Mouse (Mus musculus): ENCODE results near the gene Tns1.
"Not testable (repeated sequence)": the region's sequence is repeated elsewhere in the genome, so short reads cannot be mapped to it uniquely, and the experiment has no call there.

Gene Tns1

GRCm38 (mm10) chr1:74124021-74124981 is at the start of gene Tns1:
Gene Tns1 (minus strand): TSS chr1:74124449.
- DNase-seq = peak; percentile 59

GRCm38 (mm10) chr1:74172722-74173121 is 48.5 kb upstream of the Tns1 start:
- peak; percentile 23 for DNase-seq

GRCm38 (mm10) chr1:74169721-74170120 is 45.5 kb upstream of the Tns1 start:
- no peak for DNase-seq

GRCm38 (mm10) chr1:74167136-74167535 is 42.9 kb upstream of the Tns1 start:
- DNase-seq = no peak

- DNase-seq = no peak
Observed at GRCm38 (mm10) chr1:74160036-74160435, 35.8 kb upstream of the Tns1 start.

GRCm38 (mm10) chr1:74159613-74160012 is 35.4 kb upstream of the Tns1 start:
- not testable (repeated sequence) for DNase-seq

GRCm38 (mm10) chr1:74156381-74156910 is 32.2 kb upstream of the Tns1 start:
- no peak for DNase-seq

- DNase-seq = no peak
Observed at GRCm38 (mm10) chr1:74155435-74156012, 31.3 kb upstream of the Tns1 start.

GRCm38 (mm10) chr1:74153461-74154184 is 29.4 kb upstream of the Tns1 start, which contains the start of gene Cxcr2:
Gene Cxcr2 (plus strand): TSS chr1:74153989.
- DNase-seq = no peak

- no peak for DNase-seq
Observed at GRCm38 (mm10) chr1:74151091-74151490, 26.8 kb upstream of the Tns1 start.

- DNase-seq = no peak
Observed at GRCm38 (mm10) chr1:74150101-74150500, 25.9 kb upstream of the Tns1 start.

- no peak for DNase-seq
Observed at GRCm38 (mm10) chr1:74149106-74149885, 25.0 kb upstream of the Tns1 start.

- no peak for DNase-seq
Observed at GRCm38 (mm10) chr1:74141781-74142180, 17.5 kb upstream of the Tns1 start.

GRCm38 (mm10) chr1:74139415-74139814 is 15.2 kb upstream of the Tns1 start:
- no peak for DNase-seq

- peak; percentile 54 for DNase-seq
Observed at GRCm38 (mm10) chr1:74135326-74135950, 11.2 kb upstream of the Tns1 start.

GRCm38 (mm10) chr1:74133954-74134353 is 9.7 kb upstream of the Tns1 start:
- DNase-seq = no peak

GRCm38 (mm10) chr1:74132011-74132410 is 7.8 kb upstream of the Tns1 start:
- DNase-seq = no peak

- DNase-seq = no peak
Observed at GRCm38 (mm10) chr1:74130883-74131659, 6.8 kb upstream of the Tns1 start.

- DNase-seq = peak; percentile 62
Observed at GRCm38 (mm10) chr1:74124991-74125552, 823 bp upstream of the Tns1 start, which contains the start of gene Rufy4. Gene Rufy4 (plus strand): TSS chr1:74125541.

- DNase-seq = no peak
Observed at GRCm38 (mm10) chr1:74123215-74123614, 1.0 kb downstream of the Tns1 start.

Measured in liver (tissue).